In the genomic region with DNA sequence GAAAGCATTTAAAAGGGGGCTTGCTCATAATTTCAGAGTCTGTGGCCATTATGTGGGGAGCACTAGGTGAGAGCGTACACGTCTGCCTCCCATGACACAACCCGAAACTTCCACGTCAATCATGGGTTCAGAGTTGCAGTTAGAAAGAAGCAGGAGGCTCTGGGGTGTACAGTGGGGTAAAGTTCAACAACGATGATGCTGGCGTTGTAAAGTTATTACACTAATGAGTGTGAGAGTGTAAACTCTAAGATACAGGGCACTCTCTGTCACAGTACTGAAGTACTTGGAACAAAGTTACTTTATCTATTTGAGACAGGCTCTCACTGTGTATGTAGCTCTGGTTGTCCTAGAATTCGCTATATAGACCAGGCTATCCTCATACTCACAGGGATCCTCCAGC, we compare ENCODE assay signal across 28 mouse cellular contexts. TPM values are rescaled to one million over a fixed set of nuclear protein-coding genes. Genes with fewer than 3 reads are reported as not detected.
DNase-seq lines count a peak whose midpoint lies in the region; ATAC-seq and TF ChIP-seq lines count a peak whose summit lies in the region.
"Had no signal": no experiment of that assay in that cellular context is flagged by ENCODE, and none has a peak within 500 bp of the region (broad histone marks: within the 10 kb centered on the region; RNA-seq: fewer than 3 reads in every experiment).

No protein-coding gene starts in this region.

- intact Hi-C loops in heart, postnatal 14 days (cut with DNase I) = no loop called here

- no peak overlapping the region for H3K9ac ChIP-seq in midbrain, embryonic 11.5 days (ENCODE audit: low read length)
- H3K9ac ChIP-seq in intestine, embryonic 16.5 days (ENCODE audit: low read depth, low read length) = no peak overlapping the region
- no peak overlapping the region for H3K9ac ChIP-seq in liver, postnatal 0 days (replicated peaks)
- H3K9ac ChIP-seq: embryonic facial prominence, embryonic 13.5 days; embryonic facial prominence, embryonic 15.5 days; forebrain, embryonic 12.5 days; forebrain, postnatal 0 days had no signal

- no peak for TF ChIP-seq EP300 in liver, postnatal 0 days (IDR thresholded peaks at IDR 0.05; ENCODE audit: low read depth)

- H3K9me3 ChIP-seq in midbrain, embryonic 11.5 days (ENCODE audit: control insufficient read depth, low read length) = no peaks in the 10 kb centered on the region
- H3K9me3 ChIP-seq in midbrain, embryonic 10.5 days (replicated peaks) = no peaks in the 10 kb centered on the region
- no peaks in the 10 kb centered on the region for H3K9me3 ChIP-seq in intestine, embryonic 16.5 days (ENCODE audit: control insufficient read depth, low read length)
- no peaks in the 10 kb centered on the region for H3K9me3 ChIP-seq in liver, postnatal 0 days (ENCODE audit: low read length)
- H3K9me3 ChIP-seq: embryonic facial prominence, embryonic 13.5 days; embryonic facial prominence, embryonic 15.5 days; forebrain, embryonic 10.5 days; forebrain, embryonic 12.5 days; G1E had no signal

- no peak for ATAC-seq in midbrain, embryonic 11.5 days (ENCODE audit: low FRiP score)
- peak; percentile 90 for ATAC-seq in intestine, embryonic 16.5 days
- no peak for ATAC-seq in liver, postnatal 0 days
- ATAC-seq: activated CD4-positive, CD25-positive, alpha-beta regulatory T cell, adult 4 months; CD4-positive, CD25-positive, alpha-beta regulatory T cell, adult 4 months; forebrain, embryonic 14.5 days; forebrain, postnatal 0 days; Patski had no signal

- no peak for TF ChIP-seq CTCF in small intestine, adult 2 months (IDR thresholded peaks at IDR 0.05; ENCODE audit: extremely low read depth, insufficient read length, insufficient replicate concordance, low read depth, low read length)
- TF ChIP-seq CTCF in liver, postnatal 0 days (IDR thresholded peaks at IDR 0.05; ENCODE audit: low read depth) = no peak

- H3K36me3 ChIP-seq in midbrain, embryonic 11.5 days (ENCODE audit: control insufficient read depth, insufficient read depth, low read length) = no peaks in the 10 kb centered on the region
- H3K36me3 ChIP-seq in midbrain, embryonic 10.5 days = no peaks in the 10 kb centered on the region
- H3K36me3 ChIP-seq in intestine, embryonic 16.5 days (ENCODE audit: control insufficient read depth, insufficient read depth, low read length) = no peaks in the 10 kb centered on the region
- H3K36me3 ChIP-seq in small intestine, adult 2 months (ENCODE audit: control insufficient read depth, insufficient read depth, low read length) = no peaks in the 10 kb centered on the region
- no peaks in the 10 kb centered on the region for H3K36me3 ChIP-seq in liver, postnatal 0 days (replicated peaks; ENCODE audit: insufficient read depth, low read length)
- H3K36me3 ChIP-seq: embryonic facial prominence, embryonic 13.5 days; embryonic facial prominence, embryonic 15.5 days; forebrain, embryonic 10.5 days; forebrain, embryonic 12.5 days; G1E had no signal

- H3K4me2 ChIP-seq in midbrain, embryonic 11.5 days = no peak overlapping the region
- no peak overlapping the region for H3K4me2 ChIP-seq in intestine, embryonic 16.5 days (ENCODE audit: low read depth, low read length)
- no peak overlapping the region for H3K4me2 ChIP-seq in liver, postnatal 0 days (ENCODE audit: low read depth, low read length)
- H3K4me2 ChIP-seq: embryonic facial prominence, embryonic 13.5 days; embryonic facial prominence, embryonic 15.5 days; forebrain, embryonic 12.5 days had no signal

- peak; percentile 73 for DNase-seq in midbrain, embryonic 11.5 days (ENCODE audit: low spot score, missing footprints)
- no peak for DNase-seq in midbrain, embryonic 10.5 days (ENCODE audit: low spot score)
- no peak for DNase-seq in liver, postnatal 0 days
- DNase-seq in heart, postnatal 14 days = no peak
- DNase-seq: adrenal gland, adult 8-10 months; adrenal gland, postnatal 14 days; adrenal gland, postnatal 36 days; B cell, adult 2 months; cerebellum, adult 11 months; cerebellum, adult 18-20 months; cerebellum, adult 8-10 months; cerebellum, adult 9-11 months; cerebellum, postnatal 36 days; embryo, embryonic 11 days; forebrain, postnatal 0 days had no signal

- H3K4me1 ChIP-seq in midbrain, embryonic 11.5 days (ENCODE audit: control insufficient read depth, insufficient read depth, low read length) = no peaks in the 10 kb centered on the region
- 0 out of 2 replicates have a peak, but pooled peaks cover 2% of the 10 kb centered on the region for H3K4me1 ChIP-seq in midbrain, embryonic 10.5 days
- peaks cover 19% of the 10 kb centered on the region for H3K4me1 ChIP-seq in intestine, embryonic 16.5 days (ENCODE audit: control insufficient read depth, insufficient read depth, low read length)
- H3K4me1 ChIP-seq in small intestine, adult 2 months (ENCODE audit: control insufficient read depth, insufficient read depth, insufficient read length, low read length) = peaks cover 20% of the 10 kb centered on the region; the same call in 1 of the 2 replicates
- peaks cover 4% of the 10 kb centered on the region; the same call in 1 of the 2 replicates for H3K4me1 ChIP-seq in liver, postnatal 0 days (ENCODE audit: insufficient read depth)
- H3K4me1 ChIP-seq: embryonic facial prominence, embryonic 13.5 days; embryonic facial prominence, embryonic 15.5 days had no signal

- H3K4me3 ChIP-seq in midbrain, embryonic 11.5 days (ENCODE audit: low read depth, low read length) = no peak overlapping the region
- no peak overlapping the region for H3K4me3 ChIP-seq in midbrain, embryonic 10.5 days
- H3K4me3 ChIP-seq in intestine, embryonic 16.5 days (ENCODE audit: low read length) = no peak overlapping the region
- no peak overlapping the region for H3K4me3 ChIP-seq in small intestine, adult 2 months (ENCODE audit: low read depth, low read length)
- H3K4me3 ChIP-seq in liver, postnatal 0 days (ENCODE audit: low read depth, low read length) = no peak overlapping the region
- H3K4me3 ChIP-seq: embryonic facial prominence, embryonic 13.5 days; embryonic facial prominence, embryonic 15.5 days; erythroblast, embryonic 14.5 days; forebrain, embryonic 10.5 days; forebrain, embryonic 12.5 days had no signal

- WGBS in midbrain, embryonic 11.5 days = 85% methylated on average over 7 of the region's 7 CpGs
- 91% methylated on average over 7 of the region's 7 CpGs for WGBS in midbrain, embryonic 10.5 days
- WGBS in intestine, embryonic 16.5 days = 62% methylated on average over 7 of the region's 7 CpGs
- WGBS in small intestine, adult 2 months = 22% methylated on average over 7 of the region's 7 CpGs
- 68% methylated on average over 7 of the region's 7 CpGs for WGBS in liver, postnatal 0 days (ENCODE audit: insufficient replicate concordance)

- H3K27ac ChIP-seq in midbrain, embryonic 11.5 days (ENCODE audit: low read depth, low read length) = no peak overlapping the region
- H3K27ac ChIP-seq in midbrain, embryonic 10.5 days (replicated peaks) = no peak overlapping the region
- no peak overlapping the region for H3K27ac ChIP-seq in intestine, embryonic 16.5 days (ENCODE audit: low read length)
- H3K27ac ChIP-seq in small intestine, adult 2 months (ENCODE audit: insufficient read depth, low read depth, low read length) = peak overlapping the region; percentile 83
- no peak overlapping the region for H3K27ac ChIP-seq in liver, postnatal 0 days (ENCODE audit: low read depth)
- H3K27ac ChIP-seq: embryonic facial prominence, embryonic 13.5 days; embryonic facial prominence, embryonic 15.5 days; forebrain, embryonic 10.5 days; forebrain, embryonic 12.5 days had no signal

- TF ChIP-seq POLR2A in small intestine, adult 2 months (IDR thresholded peaks at IDR 0.05; ENCODE audit: low read depth, low read length) = no peak

- H3K27me3 ChIP-seq in midbrain, embryonic 11.5 days (ENCODE audit: control insufficient read depth, insufficient read depth, low read length) = no peaks in the 10 kb centered on the region
- no peaks in the 10 kb centered on the region for H3K27me3 ChIP-seq in midbrain, embryonic 10.5 days (ENCODE audit: low read depth, poor library complexity, severe bottlenecking)
- H3K27me3 ChIP-seq in intestine, embryonic 16.5 days (replicated peaks; ENCODE audit: control insufficient read depth, insufficient read depth, low read length) = peaks cover 2% of the 10 kb centered on the region; the same call in 1 of the 2 replicates
- no peaks in the 10 kb centered on the region for H3K27me3 ChIP-seq in small intestine, adult 2 months (ENCODE audit: control insufficient read depth, insufficient read depth, low read length)
- H3K27me3 ChIP-seq in liver, postnatal 0 days (ENCODE audit: insufficient read depth, low read length) = no peaks in the 10 kb centered on the region
- H3K27me3 ChIP-seq: CH12.LX; embryonic facial prominence, embryonic 13.5 days; embryonic facial prominence, embryonic 15.5 days had no signal

RNA-seq across cellular contexts. Expression of a gene that starts 35.0 kb away (rescaled TPM):
- polyA plus RNA-seq in midbrain, embryonic 11.5 days (2014; fragmentation: Nextera tagmentation; extraction: Ambion mirVana) = 10.2 and 10.8 TPM in 2 replicates
- 9.2 and 9.7 TPM in 2 replicates for polyA plus RNA-seq in midbrain, embryonic 10.5 days (2016; fragmentation: Nextera tagmentation; extraction: Ambion mirVana)
- polyA plus RNA-seq in intestine, embryonic 16.5 days (2015; fragmentation: Nextera tagmentation; extraction: Ambion mirVana) = 4.9 and 5.8 TPM in 2 replicates
- polyA plus RNA-seq in small intestine, adult 2 months (2012; rRNA removed) = 12.6 and 19.4 TPM in 2 replicates
- polyA plus RNA-seq in liver, postnatal 0 days (2015; fragmentation: Nextera tagmentation; extraction: Ambion mirVana) = 2.3 and 2.6 TPM in 2 replicates
- total RNA-seq in heart, postnatal 14 days (2021) = 10 to 100 TPM; 17.1 to 18.0 TPM
